Mouse (Mus musculus) lung, embryonic 16.5 days (tissue): ENCODE measurements around the gene F12. TPM values are rescaled to one million over a fixed set of nuclear protein-coding genes. Genes with fewer than 3 reads are reported as not detected.

Experiments
- ATAC-seq: fragments of 200-750 bp; cut with Nextera tagmentation; 2 replicates; pipeline ENCODE4 v1.8.0; 2017; ENCODE audit warnings: low read depth, mild to moderate bottlenecking, moderate library complexity
- H3K27ac ChIP-seq: fragments of 300-500 bp; sonication (generic); 2 replicates; pipeline ENCODE4 v1.5.1; 2014; ENCODE audit warnings: mild to moderate bottlenecking, control low read depth, low read length
- H3K27me3 ChIP-seq: fragments of 300-500 bp; sonication (generic); 2 replicates; pipeline ENCODE4 v1.6.1; 2014; ENCODE audit warnings: low read depth, low read length, mixed read lengths; ENCODE audit not compliant: control insufficient read depth, insufficient read depth
- H3K36me3 ChIP-seq: fragments of 300-500 bp; sonication (generic); 2 replicates; pipeline ENCODE4 v1.6.1; 2014; ENCODE audit warnings: low read length; ENCODE audit not compliant: control insufficient read depth, insufficient read depth
- H3K4me1 ChIP-seq: fragments of 300-500 bp; sonication (generic); replicated peaks from 2 replicates; pipeline ENCODE4 v1.6.1; 2014; ENCODE audit warnings: low read length, mixed read lengths; ENCODE audit not compliant: control insufficient read depth, insufficient read depth
- H3K4me2 ChIP-seq: fragments of 300-500 bp; sonication (generic); 2 replicates; pipeline ENCODE4 v1.6.1; 2014; ENCODE audit warnings: low read depth, low read length, control low read depth
- H3K4me3 ChIP-seq: fragments of 300-500 bp; sonication (generic); 2 replicates; pipeline ENCODE4 v1.5.1; 2014; ENCODE audit warnings: mild to moderate bottlenecking, low read length, control low read depth
- H3K9ac ChIP-seq: fragments of 300-500 bp; sonication (generic); 2 replicates; pipeline ENCODE4 v1.6.1; 2014; ENCODE audit warnings: low read length, control low read depth
- H3K9me3 ChIP-seq: fragments of 300-500 bp; sonication (generic); 2 replicates; pipeline ENCODE4 v1.6.1; 2016; ENCODE audit warnings: low read length; ENCODE audit not compliant: control insufficient read depth
- WGBS: fragments of 180-500 bp; shearing (Covaris S2); extraction: QIAGEN DNeasy Blood & Tissue Kit; methylation state at CpG from one replicate; pipeline ENCODE4 v1.1.7; 2014; 5-methylcytosine and 5-hydroxymethylcytosine counted together
- polyA plus RNA-seq: library from polyadenylated mRNA; unstranded; fragments of >200 nt; fragmentation: Nextera tagmentation; extraction: Ambion mirVana; gene quantifications from 2 replicates; pipeline ENCODE4 v1.2.1, GENCODE M21; 2015

F12 gene
- polyA plus RNA-seq, 1 experiment from 2014 or later = 0.23 TPM

GRCm38 (mm10) chr13:55398088-55398487 is 28.5 kb downstream of the F12 start, which contains the start of gene Slc34a1:
Gene Slc34a1 (plus strand): TSS chr13:55398187.
- 82% methylated on average over 1 of the region's 1 CpGs for WGBS
- Histone ChIP-seq H3K4me3 (no peak within 1 kb of the TSS), H3K9ac (no peak within 1 kb of the TSS), H3K4me1 (no peaks in the 10 kb centered on the region), H3K9me3 (no peaks in the 10 kb centered on the region), H3K27me3 (no peaks in the 10 kb centered on the region), H3K36me3 (no peaks in the 10 kb centered on the region), H3K4me2 (no peak within 1 kb of the TSS), H3K27ac (no peak within 1 kb of the TSS)
- no peak for ATAC-seq

- no peaks in the 10 kb centered on the region; the same call in 1 of the 2 replicates for H3K9me3 ChIP-seq
- 67% methylated on average over 4 of the region's 4 CpGs for WGBS
- no peak for ATAC-seq
- no peak overlapping the region for H3K9ac ChIP-seq
- H3K4me2 ChIP-seq = no peak overlapping the region
- H3K27ac ChIP-seq = no peak overlapping the region
- H3K36me3 ChIP-seq = no peaks in the 10 kb centered on the region
- H3K27me3 ChIP-seq = no peaks in the 10 kb centered on the region
- H3K4me3 ChIP-seq = no peak overlapping the region
- no peaks in the 10 kb centered on the region for H3K4me1 ChIP-seq
These were observed 33.7 kb downstream of the F12 start for GRCm38 (mm10) chr13:55392933-55393332.

GRCm38 (mm10) chr13:55391626-55392029 is 35.0 kb downstream of the F12 start:
- H3K4me2 ChIP-seq = no peak overlapping the region
- ATAC-seq = no peak
- H3K27ac ChIP-seq = no peak overlapping the region
- WGBS = 77% methylated on average over 1 of the region's 1 CpGs
- no peak overlapping the region for H3K4me3 ChIP-seq
- H3K9me3 ChIP-seq = no peaks in the 10 kb centered on the region; the same call in 1 of the 2 replicates
- no peaks in the 10 kb centered on the region for H3K27me3 ChIP-seq
- H3K9ac ChIP-seq = no peak overlapping the region
- no peaks in the 10 kb centered on the region for H3K36me3 ChIP-seq
- no peaks in the 10 kb centered on the region for H3K4me1 ChIP-seq

- no peak for ATAC-seq
- no peaks in the 10 kb centered on the region; the same call in 1 of the 2 replicates for H3K9me3 ChIP-seq
- H3K4me3 ChIP-seq = no peak overlapping the region
- no peaks in the 10 kb centered on the region for H3K36me3 ChIP-seq
- WGBS = 72% methylated on average over 3 of the region's 3 CpGs
- H3K27ac ChIP-seq = no peak overlapping the region
- no peak overlapping the region for H3K4me2 ChIP-seq
- H3K27me3 ChIP-seq = no peaks in the 10 kb centered on the region
- no peaks in the 10 kb centered on the region for H3K4me1 ChIP-seq
- H3K9ac ChIP-seq = no peak overlapping the region
These were observed 35.9 kb downstream of the F12 start for GRCm38 (mm10) chr13:55390644-55391043.

GRCm38 (mm10) chr13:55381790-55382189 is 44.8 kb downstream of the F12 start:
- H3K27ac ChIP-seq = no peak overlapping the region

GRCm38 (mm10) chr13:55378907-55379580 is 47.5 kb downstream of the F12 start:
- WGBS = 7% methylated on average over 32 of the region's 32 CpGs
- Histone ChIP-seq H3K4me1 (no peaks in the 10 kb centered on the region), H3K9me3 (no peaks in the 10 kb centered on the region), H3K4me3 (peak overlapping the region; percentile 16), H3K4me2 (peak overlapping the region; percentile 29), H3K9ac (no peak overlapping the region), H3K36me3 (no peaks in the 10 kb centered on the region), H3K27ac (no peak overlapping the region), H3K27me3 (peaks cover 29% of the 10 kb centered on the region)
- ATAC-seq = peak; percentile 38; the same call in 1 of the 2 replicates

More at GRCm38 (mm10) chr13:55381790-55382189, 44.8 kb downstream of the F12 start:
- ATAC-seq = no peak
- Histone ChIP-seq H3K4me2 (no peak overlapping the region), H3K4me1 (no peaks in the 10 kb centered on the region), H3K36me3 (no peaks in the 10 kb centered on the region), H3K27me3 (peaks cover 29% of the 10 kb centered on the region), H3K9me3 (no peaks in the 10 kb centered on the region), H3K9ac (no peak overlapping the region), H3K4me3 (no peak overlapping the region)
- 73% methylated on average over 4 of the region's 4 CpGs for WGBS

GRCm38 (mm10) chr13:55375877-55376276 is 50.7 kb downstream of the F12 start:
- H3K36me3 ChIP-seq = no peaks in the 10 kb centered on the region
- no peak overlapping the region for H3K4me3 ChIP-seq
- WGBS = 58% methylated on average over 2 of the region's 2 CpGs
- H3K27ac ChIP-seq = no peak overlapping the region
- no peak for ATAC-seq
- peaks cover 26% of the 10 kb centered on the region for H3K27me3 ChIP-seq
- H3K4me2 ChIP-seq = no peak overlapping the region
- H3K4me1 ChIP-seq = no peaks in the 10 kb centered on the region
- H3K9me3 ChIP-seq = no peaks in the 10 kb centered on the region
- no peak overlapping the region for H3K9ac ChIP-seq

- WGBS = 51% methylated on average over 6 of the region's 6 CpGs
These were observed 52.2 kb downstream of the F12 start for GRCm38 (mm10) chr13:55374206-55374924.

GRCm38 (mm10) chr13:55371740-55372139 is 54.9 kb downstream of the F12 start:
- 54% methylated on average over 5 of the region's 5 CpGs for WGBS
- H3K4me2 ChIP-seq = no peak overlapping the region
- H3K4me3 ChIP-seq = no peak overlapping the region
- H3K9ac ChIP-seq = no peak overlapping the region
- H3K4me1 ChIP-seq = peaks cover 3% of the 10 kb centered on the region
- no peak overlapping the region for H3K27ac ChIP-seq
- H3K27me3 ChIP-seq = no peaks in the 10 kb centered on the region
- no peak for ATAC-seq
- H3K36me3 ChIP-seq = no peaks in the 10 kb centered on the region
- H3K9me3 ChIP-seq = no peaks in the 10 kb centered on the region

More at GRCm38 (mm10) chr13:55374206-55374924, 52.2 kb downstream of the F12 start:
- Histone ChIP-seq H3K4me3 (no peak overlapping the region), H3K27ac (no peak overlapping the region), H3K27me3 (peaks cover 20% of the 10 kb centered on the region), H3K9me3 (no peaks in the 10 kb centered on the region), H3K36me3 (no peaks in the 10 kb centered on the region), H3K4me2 (no peak overlapping the region), H3K9ac (no peak overlapping the region), H3K4me1 (peaks cover under 1% of the 10 kb centered on the region)
- no peak for ATAC-seq
